Mouse (Mus musculus): ENCODE data around the gene Exosc5.

DNA sequence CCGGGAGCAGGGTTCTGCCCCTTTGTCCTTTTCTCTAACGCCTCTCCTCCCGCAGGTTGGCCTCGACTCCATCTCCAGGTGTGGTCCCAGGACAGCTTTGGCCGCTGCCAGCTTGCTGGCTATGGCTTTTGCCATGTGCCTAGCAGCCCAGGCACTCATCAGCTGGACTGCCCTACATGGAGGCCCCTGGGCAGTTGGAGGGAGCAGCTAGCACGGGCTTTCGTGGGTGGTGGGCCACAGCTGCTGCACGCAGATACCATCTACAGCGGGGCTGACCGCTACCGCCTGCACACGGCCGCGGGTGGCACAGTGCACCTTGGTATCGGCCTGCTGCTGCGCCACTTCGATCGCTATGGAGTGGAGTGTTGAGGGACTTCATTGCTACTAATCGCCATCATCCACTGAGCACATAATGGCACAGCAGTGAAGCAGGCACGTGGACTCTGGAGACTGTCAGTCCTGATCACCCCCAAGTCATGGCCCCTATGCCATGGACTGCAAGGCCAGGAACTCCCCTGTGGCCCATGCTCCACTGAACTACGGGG, 27.0 kb downstream of the Exosc5 start:
- TF ChIP-seq CTCF (IDR thresholded peaks at IDR 0.05; ENCODE audit: extremely low read depth, insufficient read length, insufficient replicate concordance, low read depth, low read length): no peak
- TF ChIP-seq POLR2A (IDR thresholded peaks at IDR 0.05; ENCODE audit: low read depth, low read length): no peak
